Mouse (Mus musculus) lung, embryonic 15.5 days (tissue): ENCODE results near the gene Zfp819. TPM values are rescaled to one million over a fixed set of nuclear protein-coding genes. Genes with fewer than 3 reads are reported as not detected.

Source experiments
- ATAC-seq: fragments of 200-750 bp; cut with Nextera tagmentation; 2 replicates; pipeline ENCODE4 v1.8.0; 2017; ENCODE audit warnings: moderate number of reproducible peaks, borderline replicate concordance; ENCODE audit not compliant: low FRiP score, low TSS enrichment; ENCODE audit errors: extremely low read depth
- H3K27ac ChIP-seq: fragments of 300-500 bp; sonication (generic); 2 replicates; pipeline ENCODE4 v1.5.1; 2015; ENCODE audit warnings: moderate library complexity, mild to moderate bottlenecking, inconsistent platforms
- H3K27me3 ChIP-seq: fragments of 300-500 bp; sonication (generic); 2 replicates; pipeline ENCODE4 v1.6.1; 2015; ENCODE audit warnings: inconsistent platforms
- H3K36me3 ChIP-seq: fragments of 300-500 bp; sonication (generic); 2 replicates; pipeline ENCODE4 v1.6.1; 2015; ENCODE audit warnings: inconsistent platforms
- H3K4me1 ChIP-seq: fragments of 300-500 bp; sonication (generic); 2 replicates; pipeline ENCODE4 v1.6.1; 2015; ENCODE audit warnings: inconsistent platforms
- H3K4me2 ChIP-seq: fragments of 300-500 bp; sonication (generic); 2 replicates; pipeline ENCODE4 v1.6.1; 2015; ENCODE audit warnings: inconsistent platforms, mild to moderate bottlenecking, moderate library complexity
- H3K4me3 ChIP-seq: fragments of 300-500 bp; sonication (generic); 2 replicates; pipeline ENCODE4 v1.5.1; 2015; ENCODE audit warnings: mild to moderate bottlenecking, inconsistent platforms
- H3K9ac ChIP-seq: fragments of 300-500 bp; sonication (generic); 2 replicates; pipeline ENCODE4 v1.6.1; 2015; ENCODE audit warnings: inconsistent platforms
- H3K9me3 ChIP-seq: fragments of 300-500 bp; sonication (generic); 2 replicates; pipeline ENCODE4 v1.6.1; 2016; ENCODE audit warnings: inconsistent platforms
- WGBS: fragments of 180-500 bp; shearing (Covaris S2); methylation state at CpG from one replicate; pipeline ENCODE4 v1.1.7; 2015; 5-methylcytosine and 5-hydroxymethylcytosine counted together
- polyA plus RNA-seq: library from polyadenylated mRNA; unstranded; fragments of >200 nt; fragmentation: Nextera tagmentation; extraction: Ambion mirVana; gene quantifications from 2 replicates; pipeline ENCODE4 v1.2.1, GENCODE M21; 2015

The Zfp819 gene
- polyA plus RNA-seq: 0.15 and 0.33 TPM in 2 replicates

- peak within 1 kb of the TSS; percentile 77 for H3K4me2 ChIP-seq
- no peaks in the 10 kb centered on the region for H3K27me3 ChIP-seq
- H3K27ac ChIP-seq: no peak within 1 kb of the TSS
- H3K9ac ChIP-seq: peak within 1 kb of the TSS; percentile 24
- H3K36me3 ChIP-seq: no peaks in the 10 kb centered on the region
- H3K4me3 ChIP-seq: peak within 1 kb of the TSS; percentile 40
- 0 out of 2 replicates have a peak, but pooled peaks cover 5% of the 10 kb centered on the region for H3K4me1 ChIP-seq
- no peaks in the 10 kb centered on the region for H3K9me3 ChIP-seq
- ATAC-seq: peak; percentile 90; the same call in 1 of the 2 replicates
- 13% methylated on average over 41 of the region's 41 CpGs for WGBS
These were observed at the start of gene Zfp819 for GRCm38 (mm10) chr7:43606896-43607742. Gene Zfp819, plus strand, starts transcription at chr7:43607169.

- peak within 1 kb of the TSS; percentile 72 for H3K4me2 ChIP-seq
- H3K27ac ChIP-seq: peak within 1 kb of the TSS; percentile 87
- 0% methylated on average over 27 of the region's 27 CpGs for WGBS
- peak within 1 kb of the TSS; percentile 64 for H3K4me3 ChIP-seq
- peak; percentile 85 for ATAC-seq
- H3K9me3 ChIP-seq: no peaks in the 10 kb centered on the region
- H3K9ac ChIP-seq: peak within 1 kb of the TSS; percentile 69
- H3K36me3 ChIP-seq: peaks cover 13% of the 10 kb centered on the region
- peaks cover 10% of the 10 kb centered on the region for H3K4me1 ChIP-seq
- no peaks in the 10 kb centered on the region for H3K27me3 ChIP-seq
These were observed 44.8 kb upstream of the Zfp819 start, which contains the start of gene Zfp658 for GRCm38 (mm10) chr7:43562006-43562633. Gene Zfp658, plus strand, starts transcription at chr7:43562256.

- Histone ChIP-seq H3K9me3 (no peaks in the 10 kb centered on the region), H3K4me1 (peaks cover 10% of the 10 kb centered on the region), H3K9ac (peak overlapping the region; percentile 69), H3K27me3 (no peaks in the 10 kb centered on the region), H3K27ac (peak overlapping the region; percentile 87), H3K4me3 (peak overlapping the region; percentile 64), H3K4me2 (peak overlapping the region; percentile 72), H3K36me3 (peaks cover 19% of the 10 kb centered on the region)
- under 1% methylated on average over 10 of the region's 10 CpGs for WGBS
- no peak for ATAC-seq
These were observed 44.3 kb upstream of the Zfp819 start for GRCm38 (mm10) chr7:43562651-43563070.

GRCm38 (mm10) chr7:43563300-43563699 lies 43.7 kb upstream of the Zfp819 start:
- 39% methylated on average over 6 of the region's 6 CpGs for WGBS
- no peak for ATAC-seq
- Histone ChIP-seq H3K4me2 (peak overlapping the region; percentile 72), H3K27ac (no peak overlapping the region), H3K4me1 (peaks cover 10% of the 10 kb centered on the region), H3K9ac (peak overlapping the region; percentile 69), H3K4me3 (peak overlapping the region; percentile 64), H3K27me3 (no peaks in the 10 kb centered on the region), H3K9me3 (no peaks in the 10 kb centered on the region), H3K36me3 (peaks cover 25% of the 10 kb centered on the region)

- 85% methylated on average over 2 of the region's 2 CpGs for WGBS
- no peak overlapping the region for H3K9ac ChIP-seq
- ATAC-seq: no peak
- H3K9me3 ChIP-seq: no peaks in the 10 kb centered on the region
- H3K4me3 ChIP-seq: no peak overlapping the region
- no peaks in the 10 kb centered on the region for H3K4me1 ChIP-seq
- H3K4me2 ChIP-seq: no peak overlapping the region
- H3K27ac ChIP-seq: no peak overlapping the region
- peaks cover 73% of the 10 kb centered on the region for H3K36me3 ChIP-seq
- H3K27me3 ChIP-seq: no peaks in the 10 kb centered on the region
These were observed 35.8 kb upstream of the Zfp819 start for GRCm38 (mm10) chr7:43571216-43571615.

GRCm38 (mm10) chr7:43579440-43580171 lies 27.4 kb upstream of the Zfp819 start, which contains the start of gene Zfp719:
Gene Zfp719, plus strand, starts transcription at chr7:43579610.
- H3K9me3 ChIP-seq: no peaks in the 10 kb centered on the region
- H3K27ac ChIP-seq: peak within 1 kb of the TSS; percentile 90
- H3K9ac ChIP-seq: peak within 1 kb of the TSS; percentile 79
- no peaks in the 10 kb centered on the region for H3K27me3 ChIP-seq
- peaks cover 14% of the 10 kb centered on the region for H3K36me3 ChIP-seq
- H3K4me3 ChIP-seq: peak within 1 kb of the TSS; percentile 86
- peak within 1 kb of the TSS; percentile 63 for H3K4me2 ChIP-seq
- ATAC-seq: peak; percentile 97
- under 1% methylated on average over 37 of the region's 37 CpGs for WGBS
- H3K4me1 ChIP-seq: peaks cover 10% of the 10 kb centered on the region

GRCm38 (mm10) chr7:43580526-43580925 lies 26.4 kb upstream of the Zfp819 start:
- Histone ChIP-seq H3K9me3 (no peaks in the 10 kb centered on the region), H3K27ac (no peak overlapping the region), H3K9ac (peak overlapping the region; percentile 79), H3K36me3 (peaks cover 17% of the 10 kb centered on the region), H3K4me1 (peaks cover 10% of the 10 kb centered on the region), H3K4me2 (peak overlapping the region; percentile 63), H3K4me3 (peak overlapping the region; percentile 86), H3K27me3 (no peaks in the 10 kb centered on the region)
- 53% methylated on average over 5 of the region's 5 CpGs for WGBS
- no peak for ATAC-seq

- Histone ChIP-seq H3K9me3 (no peaks in the 10 kb centered on the region), H3K4me2 (no peak overlapping the region), H3K9ac (no peak overlapping the region), H3K27ac (no peak overlapping the region), H3K4me1 (peaks cover 10% of the 10 kb centered on the region), H3K4me3 (no peak overlapping the region), H3K36me3 (peaks cover 59% of the 10 kb centered on the region), H3K27me3 (no peaks in the 10 kb centered on the region)
- WGBS: 87% methylated on average over 5 of the region's 5 CpGs
- no peak for ATAC-seq
These were observed 22.2 kb upstream of the Zfp819 start for GRCm38 (mm10) chr7:43584790-43585189.

- H3K9ac ChIP-seq: no peak overlapping the region
- H3K27me3 ChIP-seq: no peaks in the 10 kb centered on the region
- 0 out of 2 replicates have a peak, but pooled peaks cover 5% of the 10 kb centered on the region for H3K4me1 ChIP-seq
- H3K36me3 ChIP-seq: no peaks in the 10 kb centered on the region
- H3K27ac ChIP-seq: no peak overlapping the region
- 27% methylated on average over 5 of the region's 5 CpGs for WGBS
- no peak overlapping the region for H3K4me2 ChIP-seq
- H3K4me3 ChIP-seq: no peak overlapping the region
- ATAC-seq: no peak
- no peaks in the 10 kb centered on the region for H3K9me3 ChIP-seq
These were observed 5.1 kb upstream of the Zfp819 start for GRCm38 (mm10) chr7:43601884-43602283.

- H3K4me3 ChIP-seq: no peak overlapping the region
- no peaks in the 10 kb centered on the region for H3K4me1 ChIP-seq
- ATAC-seq: no peak
- H3K36me3 ChIP-seq: no peaks in the 10 kb centered on the region
- H3K4me2 ChIP-seq: no peak overlapping the region; the same call in 1 of the 2 replicates
- H3K9ac ChIP-seq: no peak overlapping the region
- H3K9me3 ChIP-seq: no peaks in the 10 kb centered on the region
- H3K27ac ChIP-seq: no peak overlapping the region
- H3K27me3 ChIP-seq: no peaks in the 10 kb centered on the region
- WGBS: 36% methylated on average over 5 of the region's 5 CpGs
These were observed 846 bp downstream of the Zfp819 start for GRCm38 (mm10) chr7:43607743-43608287.

GRCm38 (mm10) chr7:43608316-43608824 lies 1.4 kb downstream of the Zfp819 start:
- WGBS: 67% methylated on average over 7 of the region's 7 CpGs
- ATAC-seq: no peak
- Histone ChIP-seq H3K4me2 (no peak overlapping the region), H3K27me3 (no peaks in the 10 kb centered on the region), H3K4me1 (no peaks in the 10 kb centered on the region), H3K9ac (no peak overlapping the region), H3K9me3 (no peaks in the 10 kb centered on the region), H3K27ac (no peak overlapping the region), H3K36me3 (no peaks in the 10 kb centered on the region), H3K4me3 (no peak overlapping the region)
